Mouse (Mus musculus): Measurements from ENCODE around the gene Ppp1r15a. TPM values are rescaled to one million over a fixed set of nuclear protein-coding genes. Genes with fewer than 3 reads are reported as not detected.
"Not testable (repeated sequence)": the region's sequence is repeated elsewhere in the genome, so short reads cannot be mapped to it uniquely, and the experiment has no call there.

Gene Ppp1r15a
- total and polyA plus RNA-seq, 3 experiments, result 11.7 to 37.1 (median 13.9) TPM

GRCm38 (mm10) chr7:45486158-45486557, 39.9 kb downstream of the Ppp1r15a start:
- H3K36me3 ChIP-seq (replicated peaks in 1 of 2; ENCODE audit: control insufficient read depth in 1 of 2, insufficient read depth in 1 of 2, low read length in 1 of 2), result peaks cover 7 to 33% of the 10 kb centered on the region in 2 experiments
- TF ChIP-seq GABPA (IDR thresholded peaks at IDR 0.05; ENCODE audit: insufficient replicate concordance, low read depth, low read length) (no peak), RCOR1 (conservative IDR thresholded peaks at IDR 0.05; ENCODE audit: low read depth, low read length) (no peak), POLR2AphosphoS2 (IDR thresholded peaks at IDR 0.05; ENCODE audit: low read depth, low read length) (no peak), MAZ (IDR thresholded peaks at IDR 0.05; ENCODE audit: low read depth, low read length) (no peak), NRF1 (IDR thresholded peaks at IDR 0.05; ENCODE audit: low read depth, low read length) (no peak), USF1 (IDR thresholded peaks at IDR 0.05; ENCODE audit: low read depth, low read length) (no peak), HCFC1 (IDR thresholded peaks at IDR 0.05; ENCODE audit: low read depth, low read length) (no peak), CTCF (conservative IDR thresholded peaks at IDR 0.05 in 1 of 2, IDR thresholded peaks at IDR 0.05 in 1 of 2; ENCODE audit: low read depth in 2 of 2, low read length in 2 of 2) (no peak), POLR2A (IDR thresholded peaks at IDR 0.05; ENCODE audit: low read depth, low read length) (no peak), ZKSCAN1 (IDR thresholded peaks at IDR 0.05; ENCODE audit: borderline replicate concordance, low read depth, low read length) (no peak), KAT2A (IDR thresholded peaks at IDR 0.05; ENCODE audit: insufficient replicate concordance, low read length) (no peak), EP300 (IDR thresholded peaks at IDR 0.05; ENCODE audit: low read length) (no peak), MYC (IDR thresholded peaks at IDR 0.05; ENCODE audit: low read depth, low read length) (no peak), CHD1 (IDR thresholded peaks at IDR 0.05; ENCODE audit: low read depth, low read length) (no peak), NELFE (IDR thresholded peaks at IDR 0.05; ENCODE audit: low read depth, low read length) (no peak), ZNF384 (IDR thresholded peaks at IDR 0.05; ENCODE audit: low read depth, low read length) (no peak), ZC3H11A (IDR thresholded peaks at IDR 0.05; ENCODE audit: low read depth, low read length) (no peak), UBTF (IDR thresholded peaks at IDR 0.05; ENCODE audit: low read depth, low read length) (no peak)
- no peaks in the 10 kb centered on the region for H3K27me3 ChIP-seq (replicated peaks)
- no peaks in the 10 kb centered on the region for H3K79me2 ChIP-seq (replicated peaks; ENCODE audit: control insufficient read depth, extremely low read depth, insufficient read depth, poor library complexity, severe bottlenecking)
- no peak overlapping the region for H3K4me3 ChIP-seq (replicated peaks in 1 of 3; ENCODE audit: low read depth in 2 of 3, low read length in 2 of 3, poor library complexity in 1 of 3)
- H3K4me2 ChIP-seq (ENCODE audit: insufficient read depth, low read depth, poor library complexity, severe bottlenecking), result no peak overlapping the region
- no peaks in the 10 kb centered on the region for H3K9me3 ChIP-seq (replicated peaks; ENCODE audit: low read length)
- dilution Hi-C loops (cut with MboI; ENCODE audit: extremely low pct_ligation_motif_present, extremely low pct_unique_long_range_greater_than_20kb, low sequenced_read_pairs), result no loop called here
- H3K4me1 ChIP-seq (ENCODE audit: control insufficient read depth in 1 of 2, insufficient read depth in 2 of 2), result peaks cover 4 to 24% of the 10 kb centered on the region in 2 experiments; a peak in 3 of 4 replicates
- in situ Hi-C loops (cut with MboI; ENCODE audit: low pct_ligation_motif_present, low pct_unique_long_range_greater_than_20kb, low sequenced_read_pairs), result no loop called here
- no peak for DNase-seq (ENCODE audit: extremely low read depth)
- H3K27ac ChIP-seq (ENCODE audit: insufficient read depth, low read depth), result no peak overlapping the region
- H3K9ac ChIP-seq (ENCODE audit: insufficient read depth, low read depth), result no peak overlapping the region

- dilution Hi-C loops (cut with MboI; ENCODE audit: extremely low pct_ligation_motif_present, extremely low pct_unique_long_range_greater_than_20kb, low sequenced_read_pairs); H3K27ac ChIP-seq (ENCODE audit: insufficient read depth, low read depth); H3K79me2 ChIP-seq (replicated peaks; ENCODE audit: control insufficient read depth, extremely low read depth, insufficient read depth, poor library complexity, severe bottlenecking); in situ Hi-C loops (cut with MboI; ENCODE audit: low pct_ligation_motif_present, low pct_unique_long_range_greater_than_20kb, low sequenced_read_pairs); H3K4me2 ChIP-seq (ENCODE audit: insufficient read depth, low read depth, poor library complexity, severe bottlenecking); H3K9me3 ChIP-seq (replicated peaks; ENCODE audit: low read length); H3K4me3 ChIP-seq (replicated peaks in 1 of 3; ENCODE audit: low read depth in 2 of 3, low read length in 2 of 3, poor library complexity in 1 of 3); H3K9ac ChIP-seq (ENCODE audit: insufficient read depth, low read depth); H3K27me3 ChIP-seq (replicated peaks); DNase-seq (ENCODE audit: extremely low read depth): not testable (repeated sequence)
- peaks cover 4 to 18% of the 10 kb centered on the region in 2 experiments; a peak in 3 of 4 replicates for H3K4me1 ChIP-seq (ENCODE audit: control insufficient read depth in 1 of 2, insufficient read depth in 2 of 2)
- H3K36me3 ChIP-seq (replicated peaks in 1 of 2; ENCODE audit: control insufficient read depth in 1 of 2, insufficient read depth in 1 of 2, low read length in 1 of 2), result peaks cover 7 to 38% of the 10 kb centered on the region in 2 experiments
Observed at GRCm38 (mm10) chr7:45484985-45485384, 41.1 kb downstream of the Ppp1r15a start.

All from CH12.LX (cell line).